Mouse (Mus musculus) liver, embryonic 15.5 days (tissue): ENCODE data around the gene D11Wsu47e. TPM values are rescaled to one million over a fixed set of nuclear protein-coding genes. Genes with fewer than 3 reads are reported as not detected.

Experiments used
- ATAC-seq: fragments of 200-750 bp; cut with Nextera tagmentation; 2 replicates; pipeline ENCODE4 v1.8.0; 2017; ENCODE audit warnings: moderate number of reproducible peaks, mild to moderate bottlenecking, moderate library complexity; ENCODE audit not compliant: insufficient read depth
- H3K27ac ChIP-seq: fragments of 300-500 bp; sonication (generic); replicated peaks from 2 replicates; pipeline ENCODE4 v1.5.1; 2015; ENCODE audit warnings: mild to moderate bottlenecking, inconsistent platforms
- H3K27me3 ChIP-seq: fragments of 300-500 bp; sonication (generic); 2 replicates; pipeline ENCODE4 v1.6.1; 2015; ENCODE audit warnings: mild to moderate bottlenecking, inconsistent platforms
- H3K36me3 ChIP-seq: fragments of 300-500 bp; sonication (generic); replicated peaks from 2 replicates; pipeline ENCODE4 v1.6.1; 2015; ENCODE audit warnings: moderate library complexity, mild to moderate bottlenecking, inconsistent platforms
- H3K4me1 ChIP-seq: fragments of 300-500 bp; sonication (generic); replicated peaks from 2 replicates; pipeline ENCODE4 v1.6.1; 2015; ENCODE audit warnings: inconsistent platforms
- H3K4me2 ChIP-seq: fragments of 300-500 bp; sonication (generic); 2 replicates; pipeline ENCODE4 v1.6.1; 2015; ENCODE audit warnings: moderate library complexity, mild to moderate bottlenecking, inconsistent platforms
- H3K4me3 ChIP-seq: fragments of 300-500 bp; sonication (generic); replicated peaks from 2 replicates; pipeline ENCODE4 v1.5.1; 2015; ENCODE audit warnings: mild to moderate bottlenecking, inconsistent platforms
- H3K9ac ChIP-seq: fragments of 300-500 bp; sonication (generic); 2 replicates; pipeline ENCODE4 v1.6.1; 2015; ENCODE audit warnings: moderate library complexity, mild to moderate bottlenecking, inconsistent platforms
- H3K9me3 ChIP-seq: fragments of 300-500 bp; sonication (generic); replicated peaks from 2 replicates; pipeline ENCODE4 v1.6.1; 2016; ENCODE audit warnings: inconsistent platforms
- WGBS: fragments of 180-500 bp; shearing (Covaris S2); methylation state at CpG from one replicate; pipeline ENCODE4 v1.1.7; 2015; ENCODE audit warnings: mixed read lengths; ENCODE audit not compliant: insufficient replicate concordance; 5-methylcytosine and 5-hydroxymethylcytosine counted together
- polyA plus RNA-seq: library from polyadenylated mRNA; unstranded; fragments of >200 nt; fragmentation: Nextera tagmentation; extraction: Ambion mirVana; gene quantifications from 2 replicates; pipeline ENCODE4 v1.2.1, GENCODE M21; 2015

The D11Wsu47e gene
- polyA plus RNA-seq, 1 experiment from 2014 or later: 9.2 TPM

GRCm38 (mm10) chr11:113722405-113723090 is 38.3 kb downstream of the D11Wsu47e start:
- H3K9me3 ChIP-seq: no peaks in the 10 kb centered on the region
- no peak overlapping the region for H3K4me3 ChIP-seq
- no peak overlapping the region; the same call in 1 of the 2 replicates for H3K4me2 ChIP-seq
- no peak overlapping the region for H3K27ac ChIP-seq
- H3K27me3 ChIP-seq: no peaks in the 10 kb centered on the region
- WGBS: 59% methylated on average over 14 of the region's 14 CpGs
- H3K4me1 ChIP-seq: peaks cover 4% of the 10 kb centered on the region; the same call in 1 of the 2 replicates
- H3K36me3 ChIP-seq: peaks cover 13% of the 10 kb centered on the region
- no peak overlapping the region for H3K9ac ChIP-seq
- no peak for ATAC-seq

GRCm38 (mm10) chr11:113725235-113726048 is 41.2 kb downstream of the D11Wsu47e start:
- Histone ChIP-seq H3K4me3 (no peak overlapping the region), H3K36me3 (peaks cover 40% of the 10 kb centered on the region), H3K27me3 (no peaks in the 10 kb centered on the region), H3K4me1 (peaks cover 11% of the 10 kb centered on the region), H3K9me3 (no peaks in the 10 kb centered on the region), H3K27ac (no peak overlapping the region), H3K9ac (no peak overlapping the region), H3K4me2 (no peak overlapping the region)
- no peak for ATAC-seq
- 86% methylated on average over 4 of the region's 4 CpGs for WGBS

GRCm38 (mm10) chr11:113726994-113727888 is 43.0 kb downstream of the D11Wsu47e start:
- Histone ChIP-seq H3K4me1 (peaks cover 27% of the 10 kb centered on the region), H3K4me2 (no peak overlapping the region), H3K9me3 (no peaks in the 10 kb centered on the region), H3K27me3 (no peaks in the 10 kb centered on the region), H3K36me3 (peaks cover 40% of the 10 kb centered on the region), H3K9ac (no peak overlapping the region), H3K4me3 (no peak overlapping the region), H3K27ac (no peak overlapping the region)
- ATAC-seq: no peak
- 89% methylated on average over 14 of the region's 14 CpGs for WGBS

GRCm38 (mm10) chr11:113727992-113728391 is 43.8 kb downstream of the D11Wsu47e start:
- Histone ChIP-seq H3K27ac (no peak overlapping the region), H3K4me3 (no peak overlapping the region), H3K36me3 (peaks cover 40% of the 10 kb centered on the region), H3K9me3 (no peaks in the 10 kb centered on the region), H3K4me2 (no peak overlapping the region), H3K27me3 (no peaks in the 10 kb centered on the region), H3K4me1 (peaks cover 34% of the 10 kb centered on the region), H3K9ac (no peak overlapping the region)
- 82% methylated on average over 6 of the region's 6 CpGs for WGBS
- no peak for ATAC-seq

- H3K27ac ChIP-seq: no peak overlapping the region
- H3K4me1 ChIP-seq: peaks cover 47% of the 10 kb centered on the region
- no peak overlapping the region for H3K4me2 ChIP-seq
- H3K36me3 ChIP-seq: peaks cover 40% of the 10 kb centered on the region
- 88% methylated on average over 21 of the region's 21 CpGs for whole genome bisulfite sequencing
- no peak overlapping the region for H3K9ac ChIP-seq
- no peak overlapping the region for H3K4me3 ChIP-seq
- no peaks in the 10 kb centered on the region for H3K9me3 ChIP-seq
- H3K27me3 ChIP-seq: no peaks in the 10 kb centered on the region
- no peak for ATAC-seq
These were observed 45.0 kb downstream of the D11Wsu47e start for GRCm38 (mm10) chr11:113729239-113729638.

- no peak overlapping the region for H3K4me3 ChIP-seq
- H3K27me3 ChIP-seq: no peaks in the 10 kb centered on the region
- 66% methylated on average over 8 of the region's 8 CpGs for WGBS
- ATAC-seq: no peak
- no peak overlapping the region for H3K4me2 ChIP-seq
- H3K4me1 ChIP-seq: peaks cover 54% of the 10 kb centered on the region
- H3K9ac ChIP-seq: no peak overlapping the region
- no peaks in the 10 kb centered on the region for H3K9me3 ChIP-seq
- no peak overlapping the region for H3K27ac ChIP-seq
- H3K36me3 ChIP-seq: peaks cover 40% of the 10 kb centered on the region
These were observed 45.7 kb downstream of the D11Wsu47e start for GRCm38 (mm10) chr11:113729917-113730316.

GRCm38 (mm10) chr11:113730879-113731278 is 46.7 kb downstream of the D11Wsu47e start:
- Histone ChIP-seq H3K4me1 (peaks cover 62% of the 10 kb centered on the region), H3K9me3 (no peaks in the 10 kb centered on the region), H3K36me3 (peaks cover 46% of the 10 kb centered on the region), H3K4me3 (no peak overlapping the region), H3K27ac (no peak overlapping the region), H3K4me2 (no peak overlapping the region), H3K9ac (no peak overlapping the region), H3K27me3 (no peaks in the 10 kb centered on the region)
- 62% methylated on average over 3 of the region's 3 CpGs for WGBS
- ATAC-seq: no peak

- Histone ChIP-seq H3K27ac (no peak overlapping the region), H3K4me3 (no peak overlapping the region), H3K27me3 (no peaks in the 10 kb centered on the region), H3K4me1 (peaks cover 71% of the 10 kb centered on the region), H3K9ac (no peak overlapping the region), H3K4me2 (no peak overlapping the region), H3K36me3 (peaks cover 44% of the 10 kb centered on the region), H3K9me3 (no peaks in the 10 kb centered on the region)
- 86% methylated on average over 10 of the region's 10 CpGs for WGBS
- no peak for ATAC-seq
These were observed 47.9 kb downstream of the D11Wsu47e start for GRCm38 (mm10) chr11:113731945-113732612.

GRCm38 (mm10) chr11:113733631-113734364 is 49.6 kb downstream of the D11Wsu47e start:
- peak; percentile 30 for ATAC-seq
- no peaks in the 10 kb centered on the region for H3K27me3 ChIP-seq
- peak overlapping the region; percentile 31; the same call in 1 of the 2 replicates for H3K9ac ChIP-seq
- peak overlapping the region; percentile 60 for H3K27ac ChIP-seq
- H3K4me3 ChIP-seq: no peak overlapping the region
- H3K4me1 ChIP-seq: peaks cover 88% of the 10 kb centered on the region
- peaks cover 33% of the 10 kb centered on the region for H3K36me3 ChIP-seq
- H3K4me2 ChIP-seq: no peak overlapping the region
- no peaks in the 10 kb centered on the region for H3K9me3 ChIP-seq
- 48% methylated on average over 6 of the region's 6 CpGs for WGBS

- Histone ChIP-seq H3K27me3 (no peaks in the 10 kb centered on the region), H3K27ac (0 out of 2 replicates have a peak overlapping the region, but pooled peaks have one; percentile 12)
These were observed 50.9 kb downstream of the D11Wsu47e start for GRCm38 (mm10) chr11:113735151-113735550.

More at GRCm38 (mm10) chr11:113735151-113735550, 50.9 kb downstream of the D11Wsu47e start:
- Histone ChIP-seq H3K9ac (no peak overlapping the region), H3K4me2 (no peak overlapping the region), H3K4me3 (no peak overlapping the region), H3K36me3 (peaks cover 22% of the 10 kb centered on the region), H3K9me3 (no peaks in the 10 kb centered on the region), H3K4me1 (peaks cover 96% of the 10 kb centered on the region)
- no peak for ATAC-seq
- WGBS: 76% methylated on average over 6 of the region's 6 CpGs
